Mouse (Mus musculus): ENCODE data around the gene Fam184a. TPM values are rescaled to one million over a fixed set of nuclear protein-coding genes. Genes with fewer than 3 reads are reported as not detected.

Fam184a gene
- polyA plus RNA-seq, 1 experiment: not detected

DNA sequence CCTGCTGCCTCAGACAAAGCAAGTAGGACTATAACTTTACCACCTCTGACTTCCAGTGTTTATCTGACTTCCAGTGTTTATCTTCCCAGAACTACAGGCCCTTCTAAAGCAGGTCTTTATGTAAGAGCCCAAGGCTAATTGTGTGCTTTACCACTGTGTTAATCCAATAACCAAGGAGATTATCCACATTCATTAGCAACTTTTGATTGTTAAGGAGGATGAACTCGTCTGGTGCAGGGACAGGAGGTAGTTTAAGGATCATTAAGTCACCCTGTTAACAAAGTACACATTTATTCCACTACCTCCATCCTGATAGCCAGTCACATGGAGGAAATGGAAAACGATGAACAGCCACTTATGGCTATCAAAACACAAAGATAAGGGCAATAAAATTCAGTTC lies 25.6 kb downstream of the Fam184a start:
- Histone ChIP-seq H3K27ac (ENCODE audit: insufficient read depth, low read depth, low read length) (no peak overlapping the region), H3K4me1 (ENCODE audit: control insufficient read depth, insufficient read depth, low read length) (no peaks in the 10 kb centered on the region; the same call in 1 of the 2 replicates), H3K4me3 (ENCODE audit: insufficient read depth, low read depth, low read length) (no peak overlapping the region)
- WGBS: 35% methylated on average over 2 of the region's 2 CpGs
- TF ChIP-seq CTCF (IDR thresholded peaks at IDR 0.05; ENCODE audit: insufficient read depth, low read depth, low read length): no peak
- TF ChIP-seq POLR2A (IDR thresholded peaks at IDR 0.05; ENCODE audit: insufficient read depth, low read depth, low read length): no peak

DNA sequence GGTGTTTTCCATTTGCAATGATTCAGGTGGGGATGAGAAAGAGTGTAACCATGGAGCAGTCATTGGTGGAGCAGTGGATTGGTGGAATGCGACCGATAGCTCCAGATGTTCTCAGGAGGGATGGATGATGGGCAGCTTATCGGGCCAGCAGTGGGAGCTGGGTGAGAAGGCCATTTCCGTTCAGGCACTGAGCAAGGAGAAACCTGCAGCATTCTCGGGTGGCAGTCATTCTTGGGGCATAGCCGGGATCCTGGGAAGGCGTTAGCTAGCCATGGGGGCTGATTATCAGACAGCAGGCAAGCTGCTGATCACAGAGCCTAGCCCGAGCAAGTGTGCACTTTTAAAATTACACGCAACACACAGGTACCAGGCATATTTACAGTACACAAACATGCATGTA lies 46.4 kb downstream of the Fam184a start:
- no peak overlapping the region for H3K4me3 ChIP-seq (ENCODE audit: insufficient read depth, low read depth, low read length)
- no peak overlapping the region for H3K27ac ChIP-seq (ENCODE audit: insufficient read depth, low read depth, low read length)
- peaks cover 15% of the 10 kb centered on the region for H3K4me1 ChIP-seq (ENCODE audit: control insufficient read depth, insufficient read depth, low read length)
- TF ChIP-seq POLR2A (IDR thresholded peaks at IDR 0.05; ENCODE audit: insufficient read depth, low read depth, low read length) (no peak), CTCF (IDR thresholded peaks at IDR 0.05; ENCODE audit: insufficient read depth, low read depth, low read length) (no peak)
- 96% methylated on average over 9 of the region's 9 CpGs for WGBS

DNA sequence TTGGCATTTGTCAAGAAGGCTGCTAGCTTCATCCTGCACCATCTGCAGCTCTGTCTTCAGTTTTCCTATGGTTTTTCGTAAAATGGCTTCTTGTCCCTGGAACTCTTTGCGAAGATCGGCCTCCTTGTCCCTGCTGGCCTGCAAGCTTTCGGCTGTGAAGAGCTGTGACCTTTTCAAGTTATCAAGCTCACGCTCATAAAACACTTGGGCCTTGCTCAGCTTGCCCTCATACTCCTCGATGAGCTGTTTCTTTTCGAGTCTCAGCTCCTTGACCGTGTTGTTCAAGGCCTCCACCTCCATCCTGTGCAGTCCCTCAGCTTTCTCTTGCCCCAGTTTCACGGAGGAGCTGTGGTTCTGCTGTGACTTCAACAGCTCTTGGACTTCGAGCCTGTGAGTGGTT lies 52.4 kb downstream of the Fam184a start:
- 94% methylated on average over 10 of the region's 10 CpGs for WGBS
- Histone ChIP-seq H3K4me1 (ENCODE audit: control insufficient read depth, insufficient read depth, low read length) (peaks cover 10% of the 10 kb centered on the region; the same call in 1 of the 2 replicates), H3K4me3 (ENCODE audit: insufficient read depth, low read depth, low read length) (no peak overlapping the region), H3K27ac (ENCODE audit: insufficient read depth, low read depth, low read length) (no peak overlapping the region)
- TF ChIP-seq CTCF (IDR thresholded peaks at IDR 0.05; ENCODE audit: insufficient read depth, low read depth, low read length) (no peak), POLR2A (IDR thresholded peaks at IDR 0.05; ENCODE audit: insufficient read depth, low read depth, low read length) (no peak)

DNA sequence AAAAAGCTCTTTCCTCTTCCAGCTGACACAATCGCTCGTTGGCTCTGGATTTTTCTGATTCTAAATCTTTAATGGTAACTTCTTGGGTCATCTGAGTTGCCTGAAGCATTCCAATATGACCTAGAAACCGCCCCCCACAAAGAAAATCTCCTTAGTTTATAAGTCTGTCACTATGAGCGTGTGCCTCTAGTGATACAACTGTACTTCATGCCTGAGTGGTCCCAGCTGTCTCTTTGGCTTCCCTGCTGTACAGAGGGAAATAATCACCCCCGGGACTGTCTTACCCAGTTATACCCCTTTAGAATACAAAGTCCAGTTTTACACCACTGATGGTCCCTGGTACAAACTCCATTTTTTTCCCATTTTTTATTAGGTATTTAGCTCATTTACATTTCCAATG lies 56.2 kb downstream of the Fam184a start:
- Histone ChIP-seq H3K4me3 (ENCODE audit: insufficient read depth, low read depth, low read length) (no peak overlapping the region), H3K4me1 (ENCODE audit: control insufficient read depth, insufficient read depth, low read length) (peaks cover 9% of the 10 kb centered on the region; the same call in 1 of the 2 replicates), H3K27ac (ENCODE audit: insufficient read depth, low read depth, low read length) (no peak overlapping the region)
- no peak for TF ChIP-seq CTCF (IDR thresholded peaks at IDR 0.05; ENCODE audit: insufficient read depth, low read depth, low read length)
- no peak for TF ChIP-seq POLR2A (IDR thresholded peaks at IDR 0.05; ENCODE audit: insufficient read depth, low read depth, low read length)
- WGBS: 75% methylated on average over 5 of the region's 5 CpGs

- no peak overlapping the region for H3K4me3 ChIP-seq (ENCODE audit: insufficient read depth, low read depth, low read length)
- H3K4me1 ChIP-seq (ENCODE audit: control insufficient read depth, insufficient read depth, low read length): peaks cover 8% of the 10 kb centered on the region
- H3K27ac ChIP-seq (ENCODE audit: insufficient read depth, low read depth, low read length): no peak overlapping the region
- no peak for TF ChIP-seq CTCF (IDR thresholded peaks at IDR 0.05; ENCODE audit: insufficient read depth, low read depth, low read length)
- no peak for TF ChIP-seq POLR2A (IDR thresholded peaks at IDR 0.05; ENCODE audit: insufficient read depth, low read depth, low read length)
Measured at GRCm38 (mm10) chr10:53691263-53691662, 59.7 kb downstream of the Fam184a start.

- H3K4me3 ChIP-seq (ENCODE audit: insufficient read depth, low read depth, low read length): no peak overlapping the region
- no peak for TF ChIP-seq POLR2A (IDR thresholded peaks at IDR 0.05; ENCODE audit: insufficient read depth, low read depth, low read length)
- no peak for TF ChIP-seq CTCF (IDR thresholded peaks at IDR 0.05; ENCODE audit: insufficient read depth, low read depth, low read length)
- H3K4me1 ChIP-seq (ENCODE audit: control insufficient read depth, insufficient read depth, low read length): peaks cover 8% of the 10 kb centered on the region
- WGBS: 65% methylated on average over 4 of the region's 4 CpGs
- H3K27ac ChIP-seq (ENCODE audit: insufficient read depth, low read depth, low read length): peak overlapping the region; percentile 56; the same call in 1 of the 2 replicates
Measured at GRCm38 (mm10) chr10:53688952-53689584, 61.9 kb downstream of the Fam184a start.

GRCm38 (mm10) chr10:53688533-53688932 lies 62.4 kb downstream of the Fam184a start:
- 33% methylated on average over 1 of the region's 1 CpGs for WGBS
- H3K4me3 ChIP-seq (ENCODE audit: insufficient read depth, low read depth, low read length): no peak overlapping the region
- peak overlapping the region; percentile 92 for H3K27ac ChIP-seq (ENCODE audit: insufficient read depth, low read depth, low read length)
- peaks cover 8% of the 10 kb centered on the region for H3K4me1 ChIP-seq (ENCODE audit: control insufficient read depth, insufficient read depth, low read length)
- TF ChIP-seq CTCF (IDR thresholded peaks at IDR 0.05; ENCODE audit: insufficient read depth, low read depth, low read length): no peak

GRCm38 (mm10) chr10:53687888-53688287 lies 63.0 kb downstream of the Fam184a start:
- Histone ChIP-seq H3K4me3 (ENCODE audit: insufficient read depth, low read depth, low read length) (no peak overlapping the region), H3K4me1 (ENCODE audit: control insufficient read depth, insufficient read depth, low read length) (peaks cover 8% of the 10 kb centered on the region), H3K27ac (ENCODE audit: insufficient read depth, low read depth, low read length) (peak overlapping the region; percentile 92)
- no peak for TF ChIP-seq CTCF (IDR thresholded peaks at IDR 0.05; ENCODE audit: insufficient read depth, low read depth, low read length)
- no peak for TF ChIP-seq POLR2A (IDR thresholded peaks at IDR 0.05; ENCODE audit: insufficient read depth, low read depth, low read length)
- WGBS: 26% methylated on average over 5 of the region's 5 CpGs

- 59% methylated on average over 3 of the region's 3 CpGs for WGBS
- no peak overlapping the region for H3K4me3 ChIP-seq (ENCODE audit: insufficient read depth, low read depth, low read length)
- H3K27ac ChIP-seq (ENCODE audit: insufficient read depth, low read depth, low read length): no peak overlapping the region
- H3K4me1 ChIP-seq (ENCODE audit: control insufficient read depth, insufficient read depth, low read length): peaks cover 8% of the 10 kb centered on the region
- TF ChIP-seq CTCF (IDR thresholded peaks at IDR 0.05; ENCODE audit: insufficient read depth, low read depth, low read length) (no peak), POLR2A (IDR thresholded peaks at IDR 0.05; ENCODE audit: insufficient read depth, low read depth, low read length) (no peak)
Measured at GRCm38 (mm10) chr10:53685806-53686205, 65.1 kb downstream of the Fam184a start.

All from olfactory bulb, adult 2 months (tissue).